Mouse (Mus musculus) MEL-GATA-1-ER (cell line): ENCODE data around the gene Map3k5.

Source experiments
- DNase-seq: peaks from one replicate; pipeline ENCODE4 v3.0.0-alpha.2; 2012; ENCODE audit warnings: low read depth; ENCODE audit errors: extremely low read depth

Gene Map3k5

GRCm38 (mm10) chr10:20153507-20153906, 219.2 kb downstream of the Map3k5 start:
- DNase-seq: no peak

- peak; percentile 51 for DNase-seq
Measured at GRCm38 (mm10) chr10:20155401-20155800, 221.1 kb downstream of the Map3k5 start.

- no peak for DNase-seq
Measured at GRCm38 (mm10) chr10:20157021-20157726, 222.9 kb downstream of the Map3k5 start.

GRCm38 (mm10) chr10:20158756-20159155, 224.5 kb downstream of the Map3k5 start:
- DNase-seq: no peak

- DNase-seq: no peak
Measured at GRCm38 (mm10) chr10:20159308-20159707, 225.0 kb downstream of the Map3k5 start.

- no peak for DNase-seq
Measured at GRCm38 (mm10) chr10:20160914-20161313, 226.6 kb downstream of the Map3k5 start.

- DNase-seq: no peak
Measured at GRCm38 (mm10) chr10:20164810-20165209, 230.5 kb downstream of the Map3k5 start.

GRCm38 (mm10) chr10:20166797-20167196, 232.5 kb downstream of the Map3k5 start:
- no peak for DNase-seq

GRCm38 (mm10) chr10:20167467-20167866, 233.2 kb downstream of the Map3k5 start:
- no peak for DNase-seq

- no peak for DNase-seq
Measured at GRCm38 (mm10) chr10:20169182-20169674, 235.0 kb downstream of the Map3k5 start.

- DNase-seq: no peak
Measured at GRCm38 (mm10) chr10:20169927-20170604, 235.8 kb downstream of the Map3k5 start.

GRCm38 (mm10) chr10:20170605-20171088, 236.4 kb downstream of the Map3k5 start:
- no peak for DNase-seq

- no peak for DNase-seq
Measured at GRCm38 (mm10) chr10:20171209-20171608, 236.9 kb downstream of the Map3k5 start.

GRCm38 (mm10) chr10:20171756-20172155, 237.5 kb downstream of the Map3k5 start:
- DNase-seq: no peak

- no peak for DNase-seq
Measured at GRCm38 (mm10) chr10:20173733-20174132, 239.5 kb downstream of the Map3k5 start.

GRCm38 (mm10) chr10:20176054-20176453, 241.8 kb downstream of the Map3k5 start:
- DNase-seq: no peak

- no peak for DNase-seq
Measured at GRCm38 (mm10) chr10:20178807-20179605, 244.7 kb downstream of the Map3k5 start.

- no peak for DNase-seq
Measured at GRCm38 (mm10) chr10:20181198-20181597, 246.9 kb downstream of the Map3k5 start.

- DNase-seq: no peak
Measured at GRCm38 (mm10) chr10:20181680-20182399, 247.6 kb downstream of the Map3k5 start.

GRCm38 (mm10) chr10:20184326-20184725, 250.1 kb downstream of the Map3k5 start:
- DNase-seq: no peak

- DNase-seq: no peak
Measured at GRCm38 (mm10) chr10:20185264-20185663, 251.0 kb downstream of the Map3k5 start.
